Mouse (Mus musculus): ENCODE results near the gene Sfmbt2. TPM values are rescaled to one million over a fixed set of nuclear protein-coding genes. Genes with fewer than 3 reads are reported as not detected.

Sfmbt2 gene
- polyA plus RNA-seq, 1 experiment from 2014 or later, result 2.2 TPM

GRCm38 (mm10) chr2:10369676-10370075 lies 634 bp upstream of the Sfmbt2 start:
- ATAC-seq (ENCODE audit: insufficient read depth, low FRiP score), result no peak
- Histone ChIP-seq H3K9ac (ENCODE audit: low read length) (no peak overlapping the region), H3K4me2 (ENCODE audit: low read depth, low read length) (no peak overlapping the region), H3K4me3 (replicated peaks; ENCODE audit: low read length) (0 out of 2 replicates have a peak overlapping the region, but pooled peaks have one; percentile 2), H3K27me3 (ENCODE audit: control insufficient read depth, insufficient read depth, low read length) (peaks cover 36% of the 10 kb centered on the region), H3K9me3 (replicated peaks; ENCODE audit: control insufficient read depth, low read length) (no peaks in the 10 kb centered on the region), H3K4me1 (ENCODE audit: control insufficient read depth, insufficient read depth, low read length) (0 out of 2 replicates have a peak, but pooled peaks cover 13% of the 10 kb centered on the region), H3K27ac (ENCODE audit: low read length) (no peak overlapping the region), H3K36me3 (ENCODE audit: control insufficient read depth, insufficient read depth, low read length) (no peaks in the 10 kb centered on the region)
- 3% methylated on average over 8 of the region's 8 CpGs for WGBS

GRCm38 (mm10) chr2:10370687-10371458 lies 563 bp downstream of the Sfmbt2 start:
- no peak for ATAC-seq (ENCODE audit: insufficient read depth, low FRiP score)
- no peaks in the 10 kb centered on the region for H3K9me3 ChIP-seq (replicated peaks; ENCODE audit: control insufficient read depth, low read length)
- no peaks in the 10 kb centered on the region for H3K36me3 ChIP-seq (ENCODE audit: control insufficient read depth, insufficient read depth, low read length)
- no peak overlapping the region for H3K4me3 ChIP-seq (replicated peaks; ENCODE audit: low read length)
- H3K4me2 ChIP-seq (ENCODE audit: low read depth, low read length), result no peak overlapping the region
- H3K27ac ChIP-seq (ENCODE audit: low read length), result no peak overlapping the region
- H3K4me1 ChIP-seq (ENCODE audit: control insufficient read depth, insufficient read depth, low read length), result 0 out of 2 replicates have a peak, but pooled peaks cover 19% of the 10 kb centered on the region
- no peak overlapping the region for H3K9ac ChIP-seq (ENCODE audit: low read length)
- WGBS, result 2% methylated on average over 26 of the region's 26 CpGs
- H3K27me3 ChIP-seq (ENCODE audit: control insufficient read depth, insufficient read depth, low read length), result peaks cover 43% of the 10 kb centered on the region

- H3K9ac ChIP-seq (ENCODE audit: low read length), result no peak overlapping the region
- H3K4me3 ChIP-seq (replicated peaks; ENCODE audit: low read length), result peak overlapping the region; percentile 59; the same call in 1 of the 2 replicates
- no peak for ATAC-seq (ENCODE audit: insufficient read depth, low FRiP score)
- no peak overlapping the region for H3K27ac ChIP-seq (ENCODE audit: low read length)
- WGBS, result 5% methylated on average over 16 of the region's 16 CpGs
- H3K27me3 ChIP-seq (ENCODE audit: control insufficient read depth, insufficient read depth, low read length), result peaks cover 45% of the 10 kb centered on the region
- H3K4me1 ChIP-seq (ENCODE audit: control insufficient read depth, insufficient read depth, low read length), result 0 out of 2 replicates have a peak, but pooled peaks cover 19% of the 10 kb centered on the region
- no peaks in the 10 kb centered on the region for H3K9me3 ChIP-seq (replicated peaks; ENCODE audit: control insufficient read depth, low read length)
- H3K36me3 ChIP-seq (ENCODE audit: control insufficient read depth, insufficient read depth, low read length), result no peaks in the 10 kb centered on the region
- peak overlapping the region; percentile 92; the same call in 1 of the 2 replicates for H3K4me2 ChIP-seq (ENCODE audit: low read depth, low read length)
Measured at GRCm38 (mm10) chr2:10371459-10371817, 1.1 kb downstream of the Sfmbt2 start.

- no peak overlapping the region for H3K9ac ChIP-seq (ENCODE audit: low read length)
- H3K4me3 ChIP-seq (replicated peaks; ENCODE audit: low read length), result peak overlapping the region; percentile 59
- H3K27me3 ChIP-seq (ENCODE audit: control insufficient read depth, insufficient read depth, low read length), result peaks cover 44% of the 10 kb centered on the region
- no peaks in the 10 kb centered on the region for H3K9me3 ChIP-seq (replicated peaks; ENCODE audit: control insufficient read depth, low read length)
- no peaks in the 10 kb centered on the region for H3K36me3 ChIP-seq (ENCODE audit: control insufficient read depth, insufficient read depth, low read length)
- whole genome bisulfite sequencing, result 5% methylated on average over 13 of the region's 18 CpGs
- H3K4me1 ChIP-seq (ENCODE audit: control insufficient read depth, insufficient read depth, low read length), result 0 out of 2 replicates have a peak, but pooled peaks cover 19% of the 10 kb centered on the region
- peak overlapping the region; percentile 92 for H3K4me2 ChIP-seq (ENCODE audit: low read depth, low read length)
- H3K27ac ChIP-seq (ENCODE audit: low read length), result no peak overlapping the region
- ATAC-seq (ENCODE audit: insufficient read depth, low FRiP score), result no peak
Measured at GRCm38 (mm10) chr2:10371899-10372298, 1.6 kb downstream of the Sfmbt2 start.

DNA sequence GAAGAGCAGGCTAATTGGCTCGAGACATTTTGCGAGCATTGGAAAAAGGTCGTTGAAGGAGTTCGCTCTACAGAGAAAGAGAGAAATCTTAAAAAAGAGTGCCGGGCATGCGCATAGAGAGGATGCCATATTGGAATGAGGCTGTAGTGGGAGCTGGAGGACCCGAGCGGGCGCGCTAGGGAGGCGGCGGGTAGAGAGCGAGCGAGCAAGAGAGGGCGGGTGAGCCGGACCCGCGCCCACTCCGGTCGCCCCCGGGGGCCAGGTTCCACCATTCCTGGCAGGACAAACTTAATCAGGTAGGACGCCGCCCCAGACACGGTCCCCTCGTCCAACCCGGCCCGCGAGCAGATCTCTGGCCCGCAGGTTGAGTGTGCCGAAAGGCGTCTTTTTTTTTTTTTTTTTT lies 2.0 kb downstream of the Sfmbt2 start:
- H3K27me3 ChIP-seq (ENCODE audit: control insufficient read depth, insufficient read depth, low read length), result peaks cover 40% of the 10 kb centered on the region
- H3K4me1 ChIP-seq (ENCODE audit: control insufficient read depth, insufficient read depth, low read length), result 0 out of 2 replicates have a peak, but pooled peaks cover 19% of the 10 kb centered on the region
- H3K4me3 ChIP-seq (replicated peaks; ENCODE audit: low read length), result peak overlapping the region; percentile 59
- no peak overlapping the region for H3K27ac ChIP-seq (ENCODE audit: low read length)
- ATAC-seq (ENCODE audit: insufficient read depth, low FRiP score), result peak; percentile 67; the same call in 1 of the 2 replicates
- peak overlapping the region; percentile 92 for H3K4me2 ChIP-seq (ENCODE audit: low read depth, low read length)
- peak overlapping the region; percentile 65 for H3K9ac ChIP-seq (ENCODE audit: low read length)
- no peaks in the 10 kb centered on the region for H3K9me3 ChIP-seq (replicated peaks; ENCODE audit: control insufficient read depth, low read length)
- no peaks in the 10 kb centered on the region for H3K36me3 ChIP-seq (ENCODE audit: control insufficient read depth, insufficient read depth, low read length)
- WGBS, result 0% methylated on average over 31 of the region's 31 CpGs

DNA sequence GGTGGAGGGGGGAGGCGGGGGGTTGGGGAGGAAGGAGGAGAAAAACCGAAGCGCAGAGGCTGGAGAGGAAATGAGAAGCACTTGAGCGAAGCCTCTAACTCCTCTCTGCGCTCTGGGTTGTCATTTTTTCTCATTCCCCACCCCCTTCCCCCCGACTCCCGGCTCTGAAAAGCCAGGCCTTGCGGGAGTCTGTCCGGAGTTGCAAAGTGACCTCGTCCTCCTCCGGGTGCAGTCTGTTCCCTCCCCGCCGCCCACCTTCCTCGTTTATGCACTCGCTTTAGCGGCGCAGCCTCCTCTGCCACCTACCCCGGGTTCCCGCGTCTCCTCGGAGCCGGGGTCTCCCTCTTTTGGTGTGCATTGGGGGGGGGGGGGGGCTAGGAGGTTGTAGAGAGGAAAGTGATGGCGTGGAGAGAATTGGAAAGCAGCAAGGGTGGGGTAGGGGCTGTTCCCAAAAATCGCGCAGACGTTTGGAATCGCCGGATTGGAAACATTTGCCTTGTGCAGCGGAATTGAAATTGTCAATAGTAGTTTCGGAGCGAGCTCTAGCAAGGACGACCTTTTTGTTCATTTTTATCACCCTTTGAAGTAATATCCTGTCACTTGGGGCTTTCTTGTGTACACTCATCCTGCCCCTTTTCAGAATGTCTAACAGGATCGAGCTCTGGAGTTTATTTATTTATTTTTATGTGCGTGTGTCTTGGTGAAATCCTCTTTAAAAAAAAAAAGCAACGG lies 2.6 kb downstream of the Sfmbt2 start:
- Histone ChIP-seq H3K9ac (ENCODE audit: low read length) (peak overlapping the region; percentile 65), H3K9me3 (replicated peaks; ENCODE audit: control insufficient read depth, low read length) (no peaks in the 10 kb centered on the region), H3K4me3 (replicated peaks; ENCODE audit: low read length) (peak overlapping the region; percentile 59), H3K27ac (ENCODE audit: low read length) (no peak overlapping the region), H3K4me1 (ENCODE audit: control insufficient read depth, insufficient read depth, low read length) (0 out of 2 replicates have a peak, but pooled peaks cover 19% of the 10 kb centered on the region), H3K27me3 (ENCODE audit: control insufficient read depth, insufficient read depth, low read length) (peaks cover 38% of the 10 kb centered on the region), H3K4me2 (ENCODE audit: low read depth, low read length) (peak overlapping the region; percentile 92), H3K36me3 (ENCODE audit: control insufficient read depth, insufficient read depth, low read length) (no peaks in the 10 kb centered on the region)
- under 1% methylated on average over 34 of the region's 35 CpGs for WGBS
- peak; percentile 11; the same call in 1 of the 2 replicates for ATAC-seq (ENCODE audit: insufficient read depth, low FRiP score)

DNA sequence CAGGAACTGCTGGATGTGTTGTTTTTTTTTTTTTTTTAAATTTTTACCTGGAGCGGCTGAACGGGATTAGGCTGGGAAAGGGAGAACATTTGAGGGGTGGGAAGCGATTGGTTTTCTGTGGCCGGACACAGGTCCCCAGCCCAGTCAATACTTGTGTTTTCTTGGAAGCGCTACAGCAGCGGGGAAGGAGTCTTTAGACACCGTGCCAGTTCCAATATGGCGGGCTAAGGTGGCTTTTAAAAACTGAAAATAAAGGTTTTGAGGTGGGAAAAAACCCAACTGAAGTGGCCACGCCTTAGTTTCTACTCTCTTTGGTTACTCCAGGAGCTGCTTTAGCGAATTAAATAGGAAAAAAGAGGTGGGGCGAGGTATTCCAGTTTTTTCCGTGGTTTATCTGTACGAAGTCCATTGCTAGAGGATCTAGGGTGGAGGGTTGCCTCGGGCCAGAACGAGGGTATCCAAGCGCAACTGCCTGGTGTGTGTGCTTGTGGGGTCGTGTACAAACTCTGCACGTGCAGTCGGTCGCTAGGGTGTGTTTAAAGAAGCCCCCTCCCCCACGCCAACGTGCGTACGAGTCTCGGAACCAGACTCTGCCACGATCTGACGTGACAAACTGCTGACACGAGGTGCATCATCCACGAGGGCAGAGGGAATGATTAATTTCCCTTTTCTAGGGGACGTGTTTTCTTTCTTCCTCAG lies 3.3 kb downstream of the Sfmbt2 start:
- H3K4me1 ChIP-seq (ENCODE audit: control insufficient read depth, insufficient read depth, low read length), result 0 out of 2 replicates have a peak, but pooled peaks cover 19% of the 10 kb centered on the region
- H3K27me3 ChIP-seq (ENCODE audit: control insufficient read depth, insufficient read depth, low read length), result peaks cover 35% of the 10 kb centered on the region
- no peaks in the 10 kb centered on the region for H3K36me3 ChIP-seq (ENCODE audit: control insufficient read depth, insufficient read depth, low read length)
- H3K9me3 ChIP-seq (replicated peaks; ENCODE audit: control insufficient read depth, low read length), result no peaks in the 10 kb centered on the region
- H3K9ac ChIP-seq (ENCODE audit: low read length), result 0 out of 2 replicates have a peak overlapping the region, but pooled peaks have one; percentile 54
- H3K4me2 ChIP-seq (ENCODE audit: low read depth, low read length), result peak overlapping the region; percentile 92
- WGBS, result under 1% methylated on average over 30 of the region's 30 CpGs
- ATAC-seq (ENCODE audit: insufficient read depth, low FRiP score), result no peak
- peak overlapping the region; percentile 59 for H3K4me3 ChIP-seq (replicated peaks; ENCODE audit: low read length)
- H3K27ac ChIP-seq (ENCODE audit: low read length), result no peak overlapping the region

DNA sequence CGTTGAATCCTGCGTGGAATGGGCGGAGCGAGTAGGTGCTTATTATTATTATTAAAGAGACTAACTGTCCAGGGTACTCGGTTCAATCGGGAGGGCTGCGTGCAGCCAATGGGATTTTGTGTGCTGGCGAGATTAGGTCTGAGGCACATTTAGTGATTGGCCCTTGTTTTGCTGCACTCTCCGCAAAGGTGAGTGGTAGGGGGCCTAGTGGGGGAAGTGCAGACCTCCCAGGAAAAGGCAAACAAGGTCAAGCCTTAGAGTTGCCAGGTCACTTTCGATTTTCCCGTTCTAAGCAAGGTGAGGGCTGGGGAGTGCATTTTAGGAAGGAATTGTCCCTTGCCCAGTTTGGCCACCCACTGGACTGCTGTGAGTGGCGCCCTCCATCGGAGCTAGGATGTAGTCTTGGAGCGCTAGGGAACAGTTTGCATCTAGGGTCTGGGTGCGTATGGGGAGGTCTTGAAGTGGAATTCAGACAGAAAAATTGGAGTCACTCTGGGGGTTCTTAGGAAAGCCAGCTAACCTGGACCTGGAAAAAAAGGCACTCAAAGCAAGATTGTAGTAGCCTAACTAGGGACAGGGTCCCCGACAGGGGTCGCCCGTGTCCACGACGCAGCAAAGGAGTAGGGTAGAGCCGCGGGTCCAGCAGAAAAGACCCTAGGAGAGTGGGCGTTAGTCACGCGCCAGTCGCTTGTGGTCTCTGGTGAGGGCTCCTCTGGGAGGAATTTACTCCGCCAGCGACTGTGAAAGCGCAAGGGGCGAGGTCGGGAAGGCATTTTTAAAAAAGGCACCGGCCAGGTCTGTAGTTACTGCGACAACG lies 4.1 kb downstream of the Sfmbt2 start:
- Histone ChIP-seq H3K9ac (ENCODE audit: low read length) (peak overlapping the region; percentile 54), H3K27ac (ENCODE audit: low read length) (no peak overlapping the region), H3K4me1 (ENCODE audit: control insufficient read depth, insufficient read depth, low read length) (0 out of 2 replicates have a peak, but pooled peaks cover 19% of the 10 kb centered on the region), H3K36me3 (ENCODE audit: control insufficient read depth, insufficient read depth, low read length) (no peaks in the 10 kb centered on the region), H3K4me2 (ENCODE audit: low read depth, low read length) (peak overlapping the region; percentile 92), H3K4me3 (replicated peaks; ENCODE audit: low read length) (peak overlapping the region; percentile 59), H3K27me3 (ENCODE audit: control insufficient read depth, insufficient read depth, low read length) (peaks cover 35% of the 10 kb centered on the region), H3K9me3 (replicated peaks; ENCODE audit: control insufficient read depth, low read length) (no peaks in the 10 kb centered on the region)
- under 1% methylated on average over 34 of the region's 34 CpGs for WGBS
- ATAC-seq (ENCODE audit: insufficient read depth, low FRiP score), result peak; percentile 68; the same call in 1 of the 2 replicates
